Mouse (Mus musculus) inflammation-experienced regulatory T-cells, adult 16 weeks (primary cell): Measurements from ENCODE around the gene Gm20815. TPM values are rescaled to one million over a fixed set of nuclear protein-coding genes. Genes with fewer than 3 reads are reported as not detected.

Source experiments
- polyA plus RNA-seq: library from polyadenylated mRNA; unstranded; fragments of 100-300 nt; shearing (Covaris generic); gene quantifications from one replicate; pipeline ENCODE4 v1.2.1, GENCODE M21; 2017

Gene Gm20815
- polyA plus RNA-seq = not detected

DNA sequence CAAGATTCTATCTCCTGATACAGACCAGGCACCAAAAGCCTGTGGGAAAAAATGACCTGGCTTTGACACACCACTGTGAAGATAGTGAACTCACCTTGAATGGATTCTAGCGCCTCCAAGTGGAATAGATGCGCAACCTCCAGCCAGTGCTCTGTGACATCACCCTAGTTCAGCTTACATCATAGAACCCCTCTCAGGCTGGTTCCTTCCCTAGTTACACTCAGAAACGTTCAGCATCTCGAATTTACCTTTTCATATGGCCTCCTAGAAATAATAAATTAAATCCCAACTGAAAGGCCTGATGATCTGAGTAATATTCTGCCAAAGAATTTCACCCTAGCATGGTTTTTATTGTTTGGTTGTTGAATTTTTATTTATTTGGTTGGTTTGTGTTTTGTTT is at the start of gene Gm20815:
TSS of gene Gm20815 (minus strand) at position 101 of the 400 bp plus-strand sequence.

